22 mouse cellular contexts compared by ENCODE assay signal in genomic region chr1:134353326-134353725, GRCm38 (mm10). TPM values are rescaled to one million over a fixed set of nuclear protein-coding genes. Genes with fewer than 3 reads are reported as not detected.
"Had no signal": no experiment of that assay in that cellular context is flagged by ENCODE, and none has a peak within 500 bp of the region (broad histone marks: within the 10 kb centered on the region; RNA-seq: fewer than 3 reads in every experiment).

No protein-coding gene starts in this region.

- H3K9me3 ChIP-seq: limb, embryonic 10.5 days; liver, embryonic 13.5 days; lung, embryonic 15.5 days; megakaryocyte, embryonic 14.5 days; midbrain, embryonic 15.5 days; neural tube, embryonic 12.5 days had no signal

- H3K9ac ChIP-seq: liver, embryonic 13.5 days; liver, postnatal 0 days; lung, embryonic 15.5 days; midbrain, embryonic 15.5 days; neural tube, embryonic 12.5 days had no signal

- H3K27ac ChIP-seq: limb, embryonic 10.5 days; liver, embryonic 13.5 days; lung, embryonic 15.5 days; macrophage; midbrain, embryonic 15.5 days; neural tube, embryonic 12.5 days; stomach, postnatal 0 days had no signal

- H3K4me3 ChIP-seq: limb, embryonic 10.5 days; liver, embryonic 13.5 days; lung, embryonic 15.5 days; megakaryocyte, embryonic 14.5 days; midbrain, embryonic 15.5 days; neural tube, embryonic 12.5 days had no signal

- ATAC-seq: intestine, embryonic 16.5 days; liver, postnatal 0 days; midbrain, embryonic 15.5 days had no signal

- H3K4me2 ChIP-seq: liver, embryonic 13.5 days; lung, embryonic 15.5 days; midbrain, embryonic 11.5 days; midbrain, embryonic 15.5 days; neural tube, embryonic 12.5 days had no signal

- H3K27me3 ChIP-seq: liver, embryonic 13.5 days; lung, embryonic 15.5 days; megakaryocyte, embryonic 14.5 days; midbrain, embryonic 15.5 days; neural tube, embryonic 12.5 days had no signal

- H3K4me1 ChIP-seq: limb, embryonic 10.5 days; lung, embryonic 15.5 days; neural tube, embryonic 12.5 days had no signal

- DNase-seq: liver, embryonic 13.5 days; liver, postnatal 0 days; lung, postnatal 14 days; right cerebral cortex, postnatal 25 days; thymus, postnatal 14 days had no signal

RNA-seq across cellular contexts. Expression of gene 4933406M09Rik, which starts 32.4 kb away (rescaled TPM):
- total RNA-seq: layer of hippocampus, adult 8-10 months; layer of hippocampus, postnatal 14 days; left cerebral cortex, adult 18-20 months; left cerebral cortex, postnatal 10 days; monocyte, adult 5-6 weeks had no signal
- polyA plus RNA-seq: large intestine, adult 2 months; limb, embryonic 10.5 days; limb, embryonic 14.5 days; liver, embryonic 13.5 days; liver, postnatal 0 days; lung, embryonic 15.5 days; macrophage; midbrain, embryonic 11.5 days; midbrain, embryonic 15.5 days; neural tube, embryonic 12.5 days; small intestine, adult 2 months; stomach, postnatal 0 days had no signal
